Mouse (Mus musculus) common myeloid progenitor, adult 5-6 weeks (primary cell): ENCODE measurements at regions not wholly inside any gene's neighbourhood (a gene's known extent, or its start where the extent isn't known, plus 50 kb on each side); places are given as distances from the start of the nearest gene placed in this dataset.

Source experiments
- ATAC-seq: replicated peaks from 2 replicates; pipeline ENCODE4 v1.8.0; 2016; ENCODE audit warnings: low read depth, mild to moderate bottlenecking, moderate TSS enrichment, inconsistent platforms; ENCODE audit not compliant: poor library complexity, severe bottlenecking

DNA sequence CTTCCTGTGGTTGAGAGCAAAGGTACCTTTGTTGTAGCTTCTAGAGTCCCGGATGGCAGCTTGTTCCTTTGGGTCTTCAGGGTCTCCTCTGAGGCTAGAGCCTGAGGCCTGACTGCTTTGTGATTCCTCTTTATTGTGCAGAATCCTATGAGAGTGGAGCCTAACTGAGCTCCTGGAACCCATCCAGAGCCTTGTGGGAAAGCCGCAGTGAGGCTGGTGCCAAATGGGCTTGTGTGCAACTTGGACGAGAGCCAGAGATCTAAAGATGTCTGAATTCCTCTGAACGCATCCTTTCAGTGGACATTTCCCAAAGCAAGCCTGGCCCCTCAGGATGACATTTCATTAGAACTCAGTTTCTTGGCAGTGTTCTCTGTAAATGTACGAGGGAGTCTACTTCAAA lies 178.4 kb upstream of the Tmem72 start:
- ATAC-seq: no peak

- no peak for ATAC-seq
Measured at GRCm38 (mm10) chr6:116896132-116896630, 179.5 kb upstream of the Tmem72 start.

- no peak for ATAC-seq
Measured at GRCm38 (mm10) chr6:116901816-116902215, 185.1 kb upstream of the Tmem72 start.

GRCm38 (mm10) chr6:116902371-116902770 lies 185.7 kb upstream of the Tmem72 start:
- no peak for ATAC-seq

GRCm38 (mm10) chr6:116906426-116907172 lies 189.9 kb upstream of the Tmem72 start:
- no peak for ATAC-seq

DNA sequence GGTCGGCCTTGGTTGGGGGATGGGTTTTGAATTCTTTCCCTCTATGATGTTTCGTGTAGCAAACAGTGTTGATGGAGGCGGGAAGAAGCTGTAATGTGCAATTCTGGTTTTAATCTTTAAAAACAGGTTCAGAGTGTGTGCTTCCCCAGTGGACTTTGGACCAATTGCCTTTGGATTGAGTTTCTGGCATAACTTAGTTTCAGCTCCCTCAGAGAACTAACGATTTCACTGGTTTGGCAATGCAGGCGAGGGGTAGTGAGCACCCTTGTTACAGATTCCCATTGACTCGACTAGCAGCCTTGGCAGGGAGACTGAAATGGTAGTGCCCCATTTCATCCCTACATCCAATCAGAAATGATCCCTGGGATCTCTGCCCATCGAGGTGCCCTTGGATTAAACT lies 193.9 kb upstream of the Tmem72 start:
- no peak for ATAC-seq

DNA sequence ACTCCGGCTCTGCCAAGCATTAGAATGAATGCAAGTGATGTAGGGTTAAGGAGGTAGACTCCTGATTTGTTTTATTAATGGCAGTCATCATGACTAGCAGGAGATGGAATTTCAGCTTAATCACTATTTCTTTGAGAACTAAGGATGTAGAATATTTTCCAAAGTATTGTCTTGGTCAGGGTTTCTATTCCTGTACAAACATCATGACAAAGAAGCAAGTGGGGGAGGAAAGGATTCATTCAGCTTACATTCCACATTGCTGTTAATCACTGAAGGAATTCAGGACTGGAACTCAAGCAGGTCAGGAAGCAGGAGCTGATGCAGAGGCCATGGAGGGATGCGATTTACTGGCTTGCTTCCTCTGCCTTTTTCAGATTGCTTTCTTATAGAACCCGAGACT lies 195.4 kb upstream of the Tmem72 start:
- no peak for ATAC-seq

- ATAC-seq: no peak
Measured at GRCm38 (mm10) chr6:116914073-116914472, 197.4 kb upstream of the Tmem72 start.

GRCm38 (mm10) chr6:116935024-116935423 lies 218.3 kb upstream of the Tmem72 start:
- no peak for ATAC-seq

DNA sequence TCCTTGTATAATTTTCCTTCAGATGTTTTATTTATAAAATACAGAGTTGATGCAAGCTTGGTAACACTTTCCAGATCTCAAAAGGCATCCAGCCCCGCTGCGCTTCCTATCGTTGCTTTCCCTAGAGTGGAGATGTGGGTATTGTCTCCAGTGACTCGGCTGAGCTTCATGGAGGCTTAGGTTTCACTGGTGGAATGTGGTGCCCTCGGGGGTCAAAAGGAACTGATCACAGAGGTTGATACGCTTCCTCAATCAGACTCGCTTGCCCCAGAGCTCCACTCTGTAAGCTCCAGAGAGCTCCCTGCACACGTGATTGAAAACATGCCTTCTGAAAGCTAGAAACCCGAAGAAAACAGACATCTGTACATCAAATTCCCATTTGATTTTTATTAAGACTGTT lies 224.9 kb upstream of the Tmem72 start:
- ATAC-seq: no peak

DNA sequence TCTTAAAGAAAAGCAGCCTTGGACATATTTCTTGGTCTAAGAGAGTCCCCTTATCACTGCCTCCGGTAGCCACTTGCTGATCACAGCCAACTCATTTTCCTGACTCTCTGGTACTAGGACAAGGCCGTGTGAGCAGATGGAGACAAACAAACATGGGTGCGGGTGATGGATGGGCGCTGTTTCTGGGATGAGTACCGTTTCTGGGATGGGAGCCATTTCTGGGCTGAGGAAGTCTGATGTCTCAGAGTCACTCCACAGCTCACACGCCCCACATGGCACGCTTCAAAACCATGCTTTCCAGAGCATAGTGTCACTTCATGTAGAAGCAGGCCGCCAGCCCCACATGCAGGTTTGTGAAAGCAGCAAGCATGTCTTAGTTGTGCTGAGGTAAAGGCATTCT lies 225.6 kb upstream of the Cxcl12 start:
- no peak for ATAC-seq

GRCm38 (mm10) chr6:116946083-116946732 lies 222.1 kb upstream of the Cxcl12 start:
- no peak for ATAC-seq

DNA sequence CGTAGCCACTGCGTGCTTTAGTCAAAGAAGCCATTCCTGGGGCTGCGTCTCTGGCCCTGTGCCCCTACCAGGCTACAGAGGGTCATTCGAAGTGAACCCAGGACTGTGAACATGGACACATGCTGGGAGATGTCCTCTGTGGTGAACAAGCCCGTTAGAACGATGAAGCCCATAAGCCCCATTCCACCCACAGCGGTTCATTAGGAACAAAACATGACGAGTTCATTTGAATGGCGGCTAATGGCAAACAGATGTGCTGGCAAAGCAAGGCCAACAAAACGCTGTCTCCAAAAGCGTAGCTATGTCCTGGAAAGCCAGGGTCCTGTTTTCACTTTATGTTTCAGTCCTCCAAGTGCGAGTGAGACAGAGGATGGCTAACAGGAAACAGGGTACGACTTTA lies 208.7 kb upstream of the Cxcl12 start:
- ATAC-seq: no peak

DNA sequence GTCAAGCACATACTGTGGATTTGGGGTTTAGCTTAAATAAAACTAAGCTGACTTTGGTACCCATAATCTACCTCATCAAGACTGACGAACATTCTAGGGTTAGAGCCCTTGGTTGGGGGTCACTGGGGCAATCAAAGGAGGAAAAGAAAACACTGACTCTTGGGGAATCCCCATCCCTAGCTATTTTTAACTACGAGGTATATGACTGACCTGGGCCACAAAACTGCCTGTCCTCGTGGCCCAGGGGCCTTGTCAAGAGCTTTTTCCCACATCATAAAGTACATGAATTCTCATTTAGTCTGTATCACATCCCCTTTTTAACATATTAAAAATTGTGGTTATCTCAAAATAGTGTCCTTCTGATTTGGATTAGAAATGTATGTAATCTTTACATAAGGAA lies 207.7 kb upstream of the Cxcl12 start:
- ATAC-seq: no peak

DNA sequence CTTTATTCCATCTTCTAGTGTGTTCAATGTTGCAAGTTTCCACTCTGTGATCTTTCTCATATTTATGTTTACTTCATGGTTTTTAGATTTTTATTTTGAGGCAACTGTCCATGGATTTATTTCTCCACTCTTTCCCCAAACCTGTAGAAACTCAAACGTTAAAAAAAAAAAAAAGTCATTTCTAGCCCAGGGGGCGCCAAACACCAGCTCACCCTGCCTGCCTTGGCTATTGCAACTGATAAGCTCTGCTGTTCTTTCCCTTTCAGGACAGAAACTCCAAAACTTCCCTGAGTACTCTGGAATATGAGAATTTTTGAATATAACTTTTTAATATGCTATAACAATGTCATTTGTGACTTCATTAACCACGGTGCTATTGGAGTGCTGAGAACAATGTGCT lies 201.9 kb upstream of the Cxcl12 start:
- ATAC-seq: no peak

DNA sequence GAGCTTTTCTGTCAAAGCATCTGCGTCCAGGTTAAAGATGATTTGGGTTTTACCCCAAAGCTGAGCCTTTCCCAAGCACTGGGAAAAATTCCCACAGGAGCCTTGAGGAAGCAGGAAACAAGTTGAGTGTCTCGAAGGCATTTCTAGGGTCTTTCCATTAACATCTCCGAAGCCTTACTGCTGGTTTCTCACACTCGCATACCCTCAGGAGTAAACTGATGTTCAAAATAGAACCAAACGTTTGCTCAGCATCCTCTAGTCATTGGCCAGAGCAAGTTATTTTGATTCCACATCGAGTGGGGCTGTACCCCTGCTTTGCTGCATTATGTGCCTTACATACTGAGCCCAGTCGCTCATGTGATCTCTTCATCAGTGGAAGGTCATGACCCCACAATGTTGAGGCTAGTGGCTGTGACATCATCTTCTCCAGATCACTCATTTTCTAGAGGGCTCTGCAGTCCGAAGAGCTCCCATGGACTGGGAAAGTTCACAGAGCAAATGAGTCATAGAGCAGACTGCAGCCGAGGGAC lies 198.9 kb upstream of the Cxcl12 start:
- ATAC-seq: no peak

GRCm38 (mm10) chr6:116974841-116975240 lies 193.5 kb upstream of the Cxcl12 start:
- no peak for ATAC-seq

- 0 out of 2 replicates have a peak, but pooled peaks have one; percentile 22 for ATAC-seq
Measured at GRCm38 (mm10) chr6:116980349-116980995, 187.9 kb upstream of the Cxcl12 start.

DNA sequence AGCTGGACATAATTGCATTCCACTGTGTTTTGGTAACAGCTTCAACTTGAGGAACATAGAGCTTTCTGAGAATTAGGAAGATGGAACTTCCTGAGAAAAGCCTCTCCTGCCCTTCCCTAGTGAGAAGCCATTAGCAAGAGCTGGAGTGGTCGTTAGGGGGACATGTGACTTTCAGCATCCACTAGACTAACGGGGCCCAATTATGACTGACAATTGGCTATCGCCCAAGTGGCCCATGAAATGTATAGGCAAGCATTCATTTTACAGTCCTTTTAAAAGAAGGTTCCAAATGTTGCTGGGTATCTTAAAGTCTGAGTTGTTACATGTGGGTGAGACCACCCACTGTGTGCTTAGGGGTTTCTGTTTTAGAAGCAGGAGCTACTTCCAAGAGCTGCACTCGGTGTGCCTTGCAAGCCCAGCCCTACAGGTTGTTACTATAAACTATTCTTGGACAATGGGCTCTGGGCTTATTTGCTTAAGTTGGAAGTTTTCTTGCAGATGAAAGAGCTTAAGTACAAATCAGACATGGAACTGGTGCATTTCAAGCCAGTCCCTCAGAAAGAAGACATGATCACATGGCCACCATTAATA lies 183.1 kb upstream of the Cxcl12 start:
- ATAC-seq: no peak

GRCm38 (mm10) chr6:116986266-116987000 lies 181.9 kb upstream of the Cxcl12 start:
- no peak for ATAC-seq
